Mouse (Mus musculus) embryonic facial prominence, embryonic 13.5 days (tissue): ENCODE data around the gene Izumo1r. TPM values are rescaled to one million over a fixed set of nuclear protein-coding genes. Genes with fewer than 3 reads are reported as not detected.

Source experiments
- ATAC-seq: fragments of 200-750 bp; cut with Nextera tagmentation; 2 replicates; pipeline ENCODE4 v1.8.0; 2017; ENCODE audit warnings: low read depth; ENCODE audit not compliant: insufficient number of reproducible peaks, insufficient read depth, low FRiP score, low TSS enrichment
- H3K27ac ChIP-seq: fragments of 300-500 bp; sonication (generic); 2 replicates; pipeline ENCODE4 v1.5.1; 2015; ENCODE audit warnings: moderate library complexity, mild to moderate bottlenecking, inconsistent platforms
- H3K27me3 ChIP-seq: fragments of 300-500 bp; sonication (generic); 2 replicates; pipeline ENCODE4 v1.6.1; 2015; ENCODE audit warnings: mild to moderate bottlenecking, inconsistent platforms
- H3K36me3 ChIP-seq: fragments of 300-500 bp; sonication (generic); 2 replicates; pipeline ENCODE4 v1.6.1; 2015; ENCODE audit warnings: mild to moderate bottlenecking, inconsistent platforms
- H3K4me1 ChIP-seq: fragments of 300-500 bp; sonication (generic); 2 replicates; pipeline ENCODE4 v1.6.1; 2015; ENCODE audit warnings: inconsistent platforms
- H3K4me2 ChIP-seq: fragments of 300-500 bp; sonication (generic); 2 replicates; pipeline ENCODE4 v1.6.1; 2015; ENCODE audit warnings: moderate library complexity, mild to moderate bottlenecking, inconsistent platforms
- H3K4me3 ChIP-seq: fragments of 300-500 bp; sonication (generic); 2 replicates; pipeline ENCODE4 v1.5.1; 2015; ENCODE audit warnings: mild to moderate bottlenecking, inconsistent platforms
- H3K9ac ChIP-seq: fragments of 300-500 bp; sonication (generic); 2 replicates; pipeline ENCODE4 v1.6.1; 2015; ENCODE audit warnings: mild to moderate bottlenecking, inconsistent platforms
- H3K9me3 ChIP-seq: fragments of 300-500 bp; sonication (generic); 2 replicates; pipeline ENCODE4 v1.6.1; 2016; ENCODE audit warnings: inconsistent platforms
- WGBS: fragments of 180-500 bp; shearing (Covaris S2); methylation state at CpG from one replicate; pipeline ENCODE4 v1.1.7; 2015; ENCODE audit warnings: mixed read lengths; 5-methylcytosine and 5-hydroxymethylcytosine counted together
- polyA plus RNA-seq: library from polyadenylated mRNA; unstranded; fragments of >200 nt; fragmentation: Nextera tagmentation; extraction: Ambion mirVana; gene quantifications from 2 replicates; pipeline ENCODE4 v1.2.1, GENCODE M21; 2015

Izumo1r gene
- 0.44 TPM in 1 of 2 replicates, not detected in the other for polyA plus RNA-seq

GRCm38 (mm10) chr9:14903581-14904378, at the start of gene Izumo1r:
Izumo1r (minus strand) TSS chr9:14903949.
- no peaks in the 10 kb centered on the region for H3K27me3 ChIP-seq
- no peaks in the 10 kb centered on the region for H3K36me3 ChIP-seq
- no peak within 1 kb of the TSS for H3K4me3 ChIP-seq
- whole genome bisulfite sequencing: 26% methylated on average over 11 of the region's 11 CpGs
- H3K27ac ChIP-seq: no peak within 1 kb of the TSS
- no peak within 1 kb of the TSS for H3K9ac ChIP-seq
- H3K4me1 ChIP-seq: peaks cover 26% of the 10 kb centered on the region
- no peaks in the 10 kb centered on the region for H3K9me3 ChIP-seq
- no peak within 1 kb of the TSS for H3K4me2 ChIP-seq
- ATAC-seq: peak; percentile 28; the same call in 1 of the 2 replicates

- WGBS: 76% methylated on average over 5 of the region's 5 CpGs
- H3K27ac ChIP-seq: no peak overlapping the region
- ATAC-seq: no peak
- no peaks in the 10 kb centered on the region for H3K36me3 ChIP-seq
- no peaks in the 10 kb centered on the region for H3K4me1 ChIP-seq
- no peaks in the 10 kb centered on the region for H3K27me3 ChIP-seq
- H3K9me3 ChIP-seq: no peaks in the 10 kb centered on the region
- H3K4me3 ChIP-seq: no peak overlapping the region
- H3K4me2 ChIP-seq: no peak overlapping the region
- no peak overlapping the region for H3K9ac ChIP-seq
Observed at GRCm38 (mm10) chr9:14951072-14951471, 47.3 kb upstream of the Izumo1r start.

GRCm38 (mm10) chr9:14948843-14949242, 45.1 kb upstream of the Izumo1r start:
- Histone ChIP-seq H3K4me3 (no peak overlapping the region), H3K27me3 (no peaks in the 10 kb centered on the region), H3K9ac (no peak overlapping the region), H3K9me3 (no peaks in the 10 kb centered on the region), H3K36me3 (no peaks in the 10 kb centered on the region), H3K4me2 (no peak overlapping the region), H3K4me1 (no peaks in the 10 kb centered on the region), H3K27ac (no peak overlapping the region)
- no peak for ATAC-seq
- WGBS: 81% methylated on average over 5 of the region's 5 CpGs

- 63% methylated on average over 4 of the region's 4 CpGs for WGBS
- H3K36me3 ChIP-seq: no peaks in the 10 kb centered on the region
- no peaks in the 10 kb centered on the region for H3K4me1 ChIP-seq
- no peak overlapping the region for H3K27ac ChIP-seq
- H3K9me3 ChIP-seq: no peaks in the 10 kb centered on the region
- H3K27me3 ChIP-seq: no peaks in the 10 kb centered on the region
- no peak overlapping the region for H3K9ac ChIP-seq
- no peak overlapping the region for H3K4me3 ChIP-seq
- ATAC-seq: no peak
- H3K4me2 ChIP-seq: no peak overlapping the region
Observed at GRCm38 (mm10) chr9:14946677-14947076, 42.9 kb upstream of the Izumo1r start.

GRCm38 (mm10) chr9:14945919-14946318, 42.2 kb upstream of the Izumo1r start:
- Histone ChIP-seq H3K9me3 (no peaks in the 10 kb centered on the region), H3K27me3 (no peaks in the 10 kb centered on the region), H3K27ac (no peak overlapping the region), H3K9ac (no peak overlapping the region), H3K4me1 (no peaks in the 10 kb centered on the region), H3K4me3 (no peak overlapping the region), H3K36me3 (no peaks in the 10 kb centered on the region), H3K4me2 (no peak overlapping the region)
- ATAC-seq: no peak
- WGBS: 51% methylated on average over 3 of the region's 3 CpGs

- no peak overlapping the region for H3K27ac ChIP-seq
- H3K27me3 ChIP-seq: no peaks in the 10 kb centered on the region
- H3K36me3 ChIP-seq: no peaks in the 10 kb centered on the region
- no peak for ATAC-seq
- WGBS: 75% methylated on average over 3 of the region's 3 CpGs
- no peaks in the 10 kb centered on the region for H3K9me3 ChIP-seq
- H3K4me1 ChIP-seq: no peaks in the 10 kb centered on the region
- no peak overlapping the region for H3K4me3 ChIP-seq
- H3K4me2 ChIP-seq: no peak overlapping the region
- no peak overlapping the region for H3K9ac ChIP-seq
Observed at GRCm38 (mm10) chr9:14942143-14942720, 38.5 kb upstream of the Izumo1r start.

- Histone ChIP-seq H3K27ac (no peak overlapping the region), H3K4me3 (no peak overlapping the region), H3K9me3 (no peaks in the 10 kb centered on the region), H3K27me3 (no peaks in the 10 kb centered on the region), H3K9ac (no peak overlapping the region), H3K4me1 (no peaks in the 10 kb centered on the region), H3K4me2 (no peak overlapping the region), H3K36me3 (no peaks in the 10 kb centered on the region)
- WGBS: 84% methylated on average over 3 of the region's 3 CpGs
- no peak for ATAC-seq
Observed at GRCm38 (mm10) chr9:14939610-14940009, 35.9 kb upstream of the Izumo1r start.

- no peaks in the 10 kb centered on the region for H3K36me3 ChIP-seq
- no peak overlapping the region for H3K27ac ChIP-seq
- no peak for ATAC-seq
- 78% methylated on average over 1 of the region's 1 CpGs for WGBS
- no peaks in the 10 kb centered on the region for H3K9me3 ChIP-seq
- no peak overlapping the region for H3K9ac ChIP-seq
- H3K4me2 ChIP-seq: no peak overlapping the region
- no peaks in the 10 kb centered on the region for H3K27me3 ChIP-seq
- no peaks in the 10 kb centered on the region for H3K4me1 ChIP-seq
- no peak overlapping the region for H3K4me3 ChIP-seq
Observed at GRCm38 (mm10) chr9:14937308-14937707, 33.6 kb upstream of the Izumo1r start.

GRCm38 (mm10) chr9:14934851-14935250, 31.1 kb upstream of the Izumo1r start:
- no peaks in the 10 kb centered on the region for H3K27me3 ChIP-seq
- no peaks in the 10 kb centered on the region for H3K9me3 ChIP-seq
- 59% methylated on average over 2 of the region's 2 CpGs for WGBS
- no peak overlapping the region for H3K9ac ChIP-seq
- no peak overlapping the region for H3K27ac ChIP-seq
- no peaks in the 10 kb centered on the region for H3K36me3 ChIP-seq
- H3K4me1 ChIP-seq: no peaks in the 10 kb centered on the region
- ATAC-seq: no peak
- H3K4me3 ChIP-seq: no peak overlapping the region
- no peak overlapping the region for H3K4me2 ChIP-seq

GRCm38 (mm10) chr9:14931943-14932342, 28.2 kb upstream of the Izumo1r start:
- no peaks in the 10 kb centered on the region for H3K9me3 ChIP-seq
- 43% methylated on average over 7 of the region's 7 CpGs for WGBS
- no peak overlapping the region for H3K4me2 ChIP-seq
- H3K27ac ChIP-seq: no peak overlapping the region
- H3K27me3 ChIP-seq: no peaks in the 10 kb centered on the region
- H3K4me1 ChIP-seq: no peaks in the 10 kb centered on the region; the same call in 1 of the 2 replicates
- no peak overlapping the region for H3K4me3 ChIP-seq
- ATAC-seq: no peak
- no peaks in the 10 kb centered on the region for H3K36me3 ChIP-seq
- no peak overlapping the region for H3K9ac ChIP-seq

GRCm38 (mm10) chr9:14931211-14931610, 27.5 kb upstream of the Izumo1r start:
- H3K9ac ChIP-seq: no peak overlapping the region
- peaks cover 6% of the 10 kb centered on the region for H3K4me1 ChIP-seq
- no peaks in the 10 kb centered on the region for H3K27me3 ChIP-seq
- no peaks in the 10 kb centered on the region for H3K9me3 ChIP-seq
- no peak for ATAC-seq
- H3K36me3 ChIP-seq: no peaks in the 10 kb centered on the region
- no peak overlapping the region for H3K4me3 ChIP-seq
- 82% methylated on average over 8 of the region's 8 CpGs for WGBS
- H3K4me2 ChIP-seq: no peak overlapping the region
- H3K27ac ChIP-seq: no peak overlapping the region

GRCm38 (mm10) chr9:14926593-14926992, 22.8 kb upstream of the Izumo1r start:
- no peak overlapping the region for H3K4me2 ChIP-seq
- ATAC-seq: no peak
- H3K4me3 ChIP-seq: no peak overlapping the region
- WGBS: 6% methylated on average over 1 of the region's 1 CpGs
- no peaks in the 10 kb centered on the region for H3K36me3 ChIP-seq
- H3K4me1 ChIP-seq: peaks cover 7% of the 10 kb centered on the region
- no peaks in the 10 kb centered on the region for H3K27me3 ChIP-seq
- no peak overlapping the region for H3K27ac ChIP-seq
- no peak overlapping the region for H3K9ac ChIP-seq
- no peaks in the 10 kb centered on the region for H3K9me3 ChIP-seq
